ENCODE assay signal across 7 mouse cellular contexts in genomic region chr13:37993376-37993703, GRCm38 (mm10). TPM values are rescaled to one million over a fixed set of nuclear protein-coding genes. Genes with fewer than 3 reads are reported as not detected.
DNase-seq lines count a peak whose midpoint lies in the region; ATAC-seq lines count a peak whose summit lies in the region.

No protein-coding gene starts in this region.

- H3K27ac ChIP-seq in forebrain, embryonic 10.5 days: peak overlapping the region; percentile 98
- H3K27ac ChIP-seq in limb, embryonic 11.5 days (replicated peaks; ENCODE audit: low read depth, low read length): peak overlapping the region; percentile 79
- H3K27ac ChIP-seq in stomach, embryonic 15.5 days: peak overlapping the region; percentile 96

- peaks cover 31% of the 10 kb centered on the region for H3K36me3 ChIP-seq in megakaryocyte, embryonic 14.5 days (replicated peaks; ENCODE audit: low read length)
- peaks cover 35% of the 10 kb centered on the region for H3K36me3 ChIP-seq in forebrain, embryonic 10.5 days (replicated peaks)
- H3K36me3 ChIP-seq in limb, embryonic 11.5 days (ENCODE audit: control insufficient read depth, insufficient read depth, low read length): peaks cover 10% of the 10 kb centered on the region; the same call in 1 of the 2 replicates
- H3K36me3 ChIP-seq in stomach, embryonic 15.5 days: peaks cover 24% of the 10 kb centered on the region

- H3K4me1 ChIP-seq in megakaryocyte, embryonic 14.5 days: peaks cover 38% of the 10 kb centered on the region
- peaks cover 18% of the 10 kb centered on the region for H3K4me1 ChIP-seq in forebrain, embryonic 10.5 days
- no peaks in the 10 kb centered on the region for H3K4me1 ChIP-seq in limb, embryonic 11.5 days (ENCODE audit: control insufficient read depth, insufficient read depth, low read length)
- H3K4me1 ChIP-seq in stomach, embryonic 15.5 days: peaks cover 4% of the 10 kb centered on the region; the same call in 1 of the 2 replicates

- under 1% methylated on average over 17 of the region's 17 CpGs for WGBS in forebrain, embryonic 10.5 days
- under 1% methylated on average over 17 of the region's 17 CpGs for WGBS in limb, embryonic 11.5 days
- WGBS in stomach, embryonic 15.5 days: under 1% methylated on average over 17 of the region's 17 CpGs

- no peak for DNase-seq in forebrain, embryonic 10.5 days (ENCODE audit: extremely low spot score, low spot score)
- no peak for DNase-seq in limb, embryonic 11.5 days (ENCODE audit: low spot score)
- DNase-seq in cerebellum, postnatal 10 days: no peak
- DNase-seq in gastrocnemius, postnatal 10 days: no peak

- peak overlapping the region; percentile 97 for H3K9ac ChIP-seq in limb, embryonic 11.5 days (ENCODE audit: low read length)
- H3K9ac ChIP-seq in stomach, embryonic 15.5 days: peak overlapping the region; percentile 96

- H3K27me3 ChIP-seq in megakaryocyte, embryonic 14.5 days (replicated peaks): no peaks in the 10 kb centered on the region
- H3K27me3 ChIP-seq in forebrain, embryonic 10.5 days (ENCODE audit: poor library complexity, severe bottlenecking): no peaks in the 10 kb centered on the region
- no peaks in the 10 kb centered on the region for H3K27me3 ChIP-seq in limb, embryonic 11.5 days (ENCODE audit: control insufficient read depth, insufficient read depth, low read length)
- no peaks in the 10 kb centered on the region for H3K27me3 ChIP-seq in stomach, embryonic 15.5 days (replicated peaks)

- peak overlapping the region; percentile 98 for H3K4me3 ChIP-seq in megakaryocyte, embryonic 14.5 days (replicated peaks)
- peak overlapping the region; percentile 94 for H3K4me3 ChIP-seq in forebrain, embryonic 10.5 days
- peak overlapping the region; percentile 92 for H3K4me3 ChIP-seq in limb, embryonic 11.5 days (ENCODE audit: low read depth, low read length)
- peak overlapping the region; percentile 100 for H3K4me3 ChIP-seq in stomach, embryonic 15.5 days (replicated peaks)

- no peak for ATAC-seq in megakaryocyte, adult 5-6 weeks (ENCODE audit: poor library complexity, severe bottlenecking)
- no peak for ATAC-seq in limb, embryonic 11.5 days (ENCODE audit: insufficient number of reproducible peaks, low FRiP score, low TSS enrichment, low read depth)
- no peak for ATAC-seq in stomach, embryonic 15.5 days (ENCODE audit: insufficient read depth, low FRiP score, low read depth)

- H3K4me2 ChIP-seq in limb, embryonic 11.5 days (ENCODE audit: low read depth, severe bottlenecking): peak overlapping the region; percentile 73
- peak overlapping the region; percentile 69 for H3K4me2 ChIP-seq in stomach, embryonic 15.5 days

- no peaks in the 10 kb centered on the region for H3K9me3 ChIP-seq in megakaryocyte, embryonic 14.5 days
- H3K9me3 ChIP-seq in forebrain, embryonic 10.5 days: no peaks in the 10 kb centered on the region
- no peaks in the 10 kb centered on the region for H3K9me3 ChIP-seq in limb, embryonic 11.5 days (ENCODE audit: control insufficient read depth, low read length)
- no peaks in the 10 kb centered on the region for H3K9me3 ChIP-seq in stomach, embryonic 15.5 days

RNA-seq across cellular contexts. Expression of gene Ssr1, which starts 0.7 kb away (rescaled TPM):
- polyA plus RNA-seq in megakaryocyte, embryonic 14.5 days (2012; ENCODE audit: insufficient read depth, low replicate concordance): 3.7 and 29.4 TPM in 2 replicates
- 96.5 and 104 TPM in 2 replicates for total RNA-seq in megakaryocyte, adult 5-6 weeks (2015)
- 126 and 148 TPM in 2 replicates for total RNA-seq in megakaryocyte, adult 5-6 weeks (2017)
- 117 and 126 TPM in 2 replicates for polyA plus RNA-seq in forebrain, embryonic 10.5 days (2016; fragmentation: Nextera tagmentation; extraction: Ambion mirVana)
- polyA plus RNA-seq in limb, embryonic 11.5 days (2014; fragmentation: Nextera tagmentation; extraction: Ambion mirVana): 123 and 126 TPM in 2 replicates
- 149 and 157 TPM in 2 replicates for polyA plus RNA-seq in stomach, embryonic 15.5 days (2015; fragmentation: Nextera tagmentation; extraction: Ambion mirVana)
- 10 to 100 TPM; 64.8 to 87.4 TPM for total RNA-seq in gastrocnemius, postnatal 10 days (2021)

RNA-seq across cellular contexts. Expression of gene Riok1, which starts 43.5 kb away (rescaled TPM):
- 7.2 and 7.7 TPM in 2 replicates for polyA plus RNA-seq in megakaryocyte, embryonic 14.5 days (2012; ENCODE audit: insufficient read depth, low replicate concordance)
- 38.3 and 42.2 TPM in 2 replicates for total RNA-seq in megakaryocyte, adult 5-6 weeks (2015)
- total RNA-seq in megakaryocyte, adult 5-6 weeks (2017): 85.5 and 96.3 TPM in 2 replicates
- polyA plus RNA-seq in forebrain, embryonic 10.5 days (2016; fragmentation: Nextera tagmentation; extraction: Ambion mirVana): 50.4 and 55.9 TPM in 2 replicates
- polyA plus RNA-seq in limb, embryonic 11.5 days (2014; fragmentation: Nextera tagmentation; extraction: Ambion mirVana): 55.2 and 56.4 TPM in 2 replicates
- polyA plus RNA-seq in stomach, embryonic 15.5 days (2015; fragmentation: Nextera tagmentation; extraction: Ambion mirVana): 48.1 and 51.1 TPM in 2 replicates
- 10 to 100 TPM; 11.2 to 14.6 TPM for total RNA-seq in gastrocnemius, postnatal 10 days (2021)

RNA-seq across cellular contexts. Expression of gene Cage1, which starts 43.5 kb away (rescaled TPM):
- not detected in 2 replicates for polyA plus RNA-seq in megakaryocyte, embryonic 14.5 days (2012; ENCODE audit: insufficient read depth, low replicate concordance)
- total RNA-seq in megakaryocyte, adult 5-6 weeks (2015): 0.32 and 0.36 TPM in 2 replicates
- total RNA-seq in megakaryocyte, adult 5-6 weeks (2017): 0.73 and 1.5 TPM in 2 replicates
- polyA plus RNA-seq in forebrain, embryonic 10.5 days (2016; fragmentation: Nextera tagmentation; extraction: Ambion mirVana): 0.65 and 1.1 TPM in 2 replicates
- polyA plus RNA-seq in limb, embryonic 11.5 days (2014; fragmentation: Nextera tagmentation; extraction: Ambion mirVana): 0.96 and 0.99 TPM in 2 replicates
- 0.98 and 1.2 TPM in 2 replicates for polyA plus RNA-seq in stomach, embryonic 15.5 days (2015; fragmentation: Nextera tagmentation; extraction: Ambion mirVana)
- 1 to 10 TPM in 1 of 2 experiments, under 1 TPM in 1; 0.92 to 1.4 TPM for total RNA-seq in gastrocnemius, postnatal 10 days (2021)
